In the genomic region with DNA sequence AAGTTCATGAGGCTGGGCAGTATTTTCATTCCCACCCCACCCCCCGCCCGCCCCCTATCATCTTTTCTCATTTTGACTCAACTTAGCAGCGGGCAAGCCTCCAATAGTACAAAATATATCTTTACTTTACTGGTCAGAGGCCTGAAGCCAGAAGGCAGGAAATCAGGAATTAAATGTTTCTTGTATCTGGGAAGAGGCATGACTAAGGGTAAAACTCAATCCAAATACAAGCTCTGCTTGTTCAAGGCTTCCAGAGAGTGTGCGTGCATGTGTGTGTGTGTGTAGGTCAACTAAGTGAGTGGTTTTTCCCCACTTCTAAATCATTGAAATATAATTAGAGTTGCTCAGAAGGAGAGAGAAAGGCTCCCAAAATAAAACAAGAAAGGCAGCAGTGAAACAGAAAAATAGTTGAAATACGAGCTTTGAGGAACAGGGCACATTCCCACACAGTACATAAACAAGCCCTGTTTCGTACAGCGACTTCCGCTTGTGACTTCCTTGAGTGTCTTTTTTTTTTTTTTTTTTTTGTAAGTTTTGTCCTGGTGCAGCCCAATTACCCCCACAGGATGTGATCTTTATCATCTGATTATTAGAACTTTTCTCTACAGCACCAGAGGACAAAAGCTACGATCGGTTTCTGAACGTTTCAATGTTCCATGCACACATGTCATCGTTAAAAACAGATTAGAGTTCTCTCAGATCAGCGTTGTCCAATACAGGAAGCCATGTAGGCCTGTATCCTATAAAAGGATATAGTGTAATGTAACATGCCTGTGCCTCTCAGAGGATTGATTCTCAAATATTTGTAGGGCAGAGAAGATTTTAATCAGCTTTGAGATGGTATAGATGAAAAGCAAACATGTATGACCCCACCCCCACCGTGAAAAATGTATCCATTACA, we compare ENCODE assay signal across 8 mouse cellular contexts.
DNase-seq lines count a peak whose midpoint lies in the region; ATAC-seq and TF ChIP-seq lines count a peak whose summit lies in the region.

No protein-coding gene starts in this region.

- peak overlapping the region; percentile 74 for H3K27ac ChIP-seq in left cerebral cortex, adult 2 months
- peak overlapping the region; percentile 54 for H3K27ac ChIP-seq in hindbrain, embryonic 16.5 days (ENCODE audit: low read depth, low read length)
- peak overlapping the region; percentile 62 for H3K27ac ChIP-seq in midbrain, embryonic 14.5 days (replicated peaks; ENCODE audit: low read depth, low read length)

- no peak overlapping the region for H3K4me3 ChIP-seq in left cerebral cortex, adult 2 months
- H3K4me3 ChIP-seq in hindbrain, embryonic 16.5 days (ENCODE audit: low read length), result no peak overlapping the region
- no peak overlapping the region for H3K4me3 ChIP-seq in midbrain, embryonic 14.5 days (replicated peaks; ENCODE audit: low read depth, low read length)

- H3K36me3 ChIP-seq in hindbrain, embryonic 16.5 days (ENCODE audit: control insufficient read depth, insufficient read depth, low read length), result peaks cover 2% of the 10 kb centered on the region; the same call in 1 of the 2 replicates
- no peaks in the 10 kb centered on the region for H3K36me3 ChIP-seq in midbrain, embryonic 14.5 days (ENCODE audit: control insufficient read depth, insufficient read depth, low read length)

- WGBS in hindbrain, embryonic 16.5 days, result 51% methylated on average over 14 of the region's 14 CpGs
- WGBS in midbrain, embryonic 14.5 days, result 63% methylated on average over 14 of the region's 14 CpGs

- ATAC-seq in hindbrain, embryonic 16.5 days, result no peak
- no peak for ATAC-seq in midbrain, embryonic 14.5 days (ENCODE audit: low FRiP score, low TSS enrichment)

- H3K9me3 ChIP-seq in hindbrain, embryonic 16.5 days (ENCODE audit: control insufficient read depth, low read length), result no peaks in the 10 kb centered on the region
- no peaks in the 10 kb centered on the region for H3K9me3 ChIP-seq in midbrain, embryonic 14.5 days (ENCODE audit: control insufficient read depth, low read length)

- peaks cover 21% of the 10 kb centered on the region for H3K4me1 ChIP-seq in hindbrain, embryonic 16.5 days (ENCODE audit: control insufficient read depth, insufficient read depth, low read depth, low read length)
- peaks cover 32% of the 10 kb centered on the region for H3K4me1 ChIP-seq in midbrain, embryonic 14.5 days (ENCODE audit: control insufficient read depth, insufficient read depth, low read length)

- intact Hi-C loops in left cerebral cortex, adult 2 months (cut with DNase I), result no loop called here

- TF ChIP-seq CTCF in left cerebral cortex, adult 2 months (IDR thresholded peaks at IDR 0.05), result no peak

- no peaks in the 10 kb centered on the region for H3K27me3 ChIP-seq in hindbrain, embryonic 16.5 days (replicated peaks; ENCODE audit: control insufficient read depth, insufficient read depth, low read length)
- H3K27me3 ChIP-seq in midbrain, embryonic 14.5 days (ENCODE audit: control insufficient read depth, insufficient read depth, low read length), result no peaks in the 10 kb centered on the region

- H3K9ac ChIP-seq in hindbrain, embryonic 16.5 days (ENCODE audit: low read depth, low read length), result no peak overlapping the region
- no peak overlapping the region for H3K9ac ChIP-seq in midbrain, embryonic 14.5 days (replicated peaks; ENCODE audit: low read length)

- H3K4me2 ChIP-seq in hindbrain, embryonic 16.5 days (ENCODE audit: low read length), result no peak overlapping the region
- no peak overlapping the region for H3K4me2 ChIP-seq in midbrain, embryonic 14.5 days (ENCODE audit: low read length)

- DNase-seq in left cerebral cortex, adult 2 months (ENCODE audit: extremely low spot score in 1 of 2, low spot score in 2 of 2), result no peak
- DNase-seq in left cerebral cortex, adult 11 months (ENCODE audit: low spot score), result no peak
- peak; percentile 22 for DNase-seq in c-Kit-positive CD71-negative TER-119-negative erythroid progenitor cells, embryonic 14.5 days (ENCODE audit: low read depth)
- DNase-seq in midbrain, embryonic 14.5 days, result no peak
- DNase-seq in urinary bladder, postnatal 14 days (ENCODE audit: low spot score), result no peak
- no peak for DNase-seq in cerebellum, adult 11 months
- no peak for DNase-seq in spleen, postnatal 14 days (ENCODE audit: low spot score in 2 of 2)
